Mouse (Mus musculus) urinary bladder, adult 18-20 months (tissue): ENCODE results near the gene Cadm1.

Experiments used
- DNase-seq, 2 experiments: peaks; one replicate each; pipeline ENCODE4 v3.0.0; 2022; ENCODE audit warnings: low spot score in 2 of 2, mixed read lengths in 2 of 2

Cadm1 gene

GRCm38 (mm10) chr9:47529602-47530450 lies at the start of gene Cadm1:
Gene Cadm1 (plus strand): TSS chr9:47530173.
- DNase-seq: peak; percentile 88 to 93

GRCm38 (mm10) chr9:47484506-47484905 lies 45.5 kb upstream of the Cadm1 start:
- DNase-seq: no peak

DNA sequence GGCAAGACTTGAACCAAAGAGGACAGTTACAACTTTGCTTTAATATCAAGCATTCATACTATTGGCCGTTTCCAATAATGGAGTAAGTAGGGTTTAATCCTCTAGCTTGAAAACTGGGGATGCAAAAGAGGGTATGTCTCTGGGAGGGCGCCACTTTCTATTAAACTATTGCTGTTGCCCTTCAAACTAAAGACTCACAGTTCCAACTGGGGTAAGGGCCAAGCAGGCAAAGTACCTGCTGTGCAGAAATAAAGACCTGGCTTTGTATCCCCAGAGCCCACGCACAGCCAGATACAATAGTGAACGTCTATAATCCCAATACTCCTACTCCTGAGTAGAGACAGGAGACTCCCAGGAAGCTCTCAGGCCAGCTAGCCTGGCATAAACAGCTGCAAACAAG lies 44.8 kb upstream of the Cadm1 start:
- DNase-seq: no peak

DNA sequence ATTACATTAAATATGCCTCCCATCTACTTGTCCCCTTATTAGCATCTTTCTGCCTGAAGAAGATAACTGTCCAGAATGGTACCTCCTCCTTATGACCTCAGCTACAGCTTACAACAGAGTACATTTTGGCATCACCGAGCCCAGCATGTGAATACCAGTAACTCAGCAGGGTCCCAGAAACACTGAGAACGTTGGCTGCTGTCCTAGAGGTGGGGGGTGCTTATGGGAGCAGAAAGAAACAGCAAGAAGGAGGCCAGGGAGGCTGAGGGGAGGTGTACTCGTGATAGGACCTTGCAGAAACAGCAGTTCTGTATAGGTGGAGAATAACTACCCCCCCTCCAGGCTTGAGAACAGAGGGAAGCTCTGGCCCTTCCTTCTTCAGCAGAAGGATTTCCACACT lies 30.2 kb upstream of the Cadm1 start:
- DNase-seq: no peak

- no peak for DNase-seq
Observed at GRCm38 (mm10) chr9:47505956-47506355, 24.0 kb upstream of the Cadm1 start.

- no peak for DNase-seq
Observed at GRCm38 (mm10) chr9:47506876-47507275, 23.1 kb upstream of the Cadm1 start.

GRCm38 (mm10) chr9:47508109-47508508 lies 21.9 kb upstream of the Cadm1 start:
- no peak for DNase-seq

- DNase-seq: no peak
Observed at GRCm38 (mm10) chr9:47512521-47512920, 17.5 kb upstream of the Cadm1 start.

GRCm38 (mm10) chr9:47514318-47514717 lies 15.7 kb upstream of the Cadm1 start:
- DNase-seq: peak in 1 of 2 experiments; percentile 2

DNA sequence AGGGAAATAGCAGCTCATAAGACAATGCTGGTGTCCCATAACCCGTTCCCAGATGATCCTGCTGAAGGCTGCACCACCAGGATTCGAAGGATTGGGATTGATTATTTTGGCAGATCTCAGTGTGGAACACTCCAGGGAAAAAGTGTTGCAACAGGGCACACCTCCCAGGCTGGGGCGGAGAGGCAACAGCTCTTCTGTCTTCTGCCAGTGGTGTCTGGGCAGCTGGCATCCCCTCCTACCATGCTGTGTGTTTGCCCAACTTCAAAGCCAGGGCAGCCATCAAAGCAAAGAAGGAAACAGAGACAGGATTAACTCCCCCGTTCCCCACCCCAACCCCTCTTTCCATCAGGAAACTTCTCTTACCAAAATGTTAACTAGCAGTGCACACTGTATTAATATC lies 13.7 kb upstream of the Cadm1 start:
- DNase-seq: no peak

- no peak for DNase-seq
Observed at GRCm38 (mm10) chr9:47527290-47527689, 2.7 kb upstream of the Cadm1 start.

DNA sequence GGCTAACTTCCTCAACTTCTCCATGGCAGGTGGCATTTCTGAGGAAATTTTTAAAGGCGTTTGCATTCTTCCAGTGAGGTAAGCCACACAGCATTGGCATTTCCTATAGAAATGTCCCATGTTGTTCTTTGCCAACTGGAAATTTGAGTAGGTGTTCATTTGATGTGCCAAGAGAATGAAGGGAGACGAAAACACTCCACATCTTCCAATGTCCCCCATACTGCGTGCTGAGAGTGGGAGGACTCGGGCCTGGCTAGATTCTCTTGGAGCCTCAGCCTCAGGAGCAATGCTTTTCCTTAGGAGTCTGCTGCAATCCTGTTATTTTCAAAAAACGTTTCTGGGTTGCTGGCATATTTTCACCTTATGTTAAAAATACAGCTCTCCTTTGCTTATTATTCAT lies 2.2 kb upstream of the Cadm1 start:
- DNase-seq: no peak

DNA sequence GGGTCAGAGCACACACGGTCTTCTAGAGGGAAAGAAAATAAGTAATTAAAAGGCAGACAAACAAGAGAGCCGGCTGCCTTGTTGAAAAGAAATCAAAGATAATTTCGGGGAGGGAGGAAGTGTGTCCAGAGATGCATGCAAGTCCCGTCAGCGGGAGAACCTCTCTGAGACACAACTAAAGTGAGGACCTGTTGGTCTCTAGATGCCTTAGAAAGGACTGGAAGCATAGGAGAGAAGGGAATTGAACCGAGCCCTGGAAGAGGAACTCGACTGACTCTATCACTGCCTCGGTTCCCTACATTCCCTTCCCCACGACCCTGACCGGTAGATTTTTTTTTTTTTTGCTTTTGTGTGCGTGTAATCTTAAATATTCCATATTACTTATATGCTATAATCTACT lies 791 bp upstream of the Cadm1 start:
- DNase-seq: no peak

DNA sequence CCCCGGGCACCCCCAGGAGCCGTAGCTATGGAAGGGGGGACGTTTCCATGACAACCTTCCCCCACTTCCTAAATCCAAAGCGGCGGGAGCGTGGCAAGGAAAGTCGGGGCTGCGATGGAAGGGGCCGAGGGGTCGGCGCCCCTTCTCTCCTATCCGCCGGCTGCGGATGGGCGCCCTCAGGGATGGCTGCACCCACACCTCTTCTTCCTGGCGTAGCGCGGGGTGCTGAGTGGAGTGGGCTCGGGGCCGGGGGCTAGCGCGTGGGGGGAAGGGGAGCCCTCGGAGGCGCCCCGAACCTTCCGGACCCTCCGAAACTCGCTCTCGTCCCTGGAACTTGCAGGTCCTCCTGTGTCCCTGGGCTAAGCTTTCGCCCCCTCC lies 560 bp downstream of the Cadm1 start:
- no peak for DNase-seq

- peak; percentile 48 to 65 for DNase-seq
Observed at GRCm38 (mm10) chr9:47530922-47531850, 1.2 kb downstream of the Cadm1 start.

- DNase-seq: no peak
Observed at GRCm38 (mm10) chr9:47532215-47532865, 2.4 kb downstream of the Cadm1 start.

DNA sequence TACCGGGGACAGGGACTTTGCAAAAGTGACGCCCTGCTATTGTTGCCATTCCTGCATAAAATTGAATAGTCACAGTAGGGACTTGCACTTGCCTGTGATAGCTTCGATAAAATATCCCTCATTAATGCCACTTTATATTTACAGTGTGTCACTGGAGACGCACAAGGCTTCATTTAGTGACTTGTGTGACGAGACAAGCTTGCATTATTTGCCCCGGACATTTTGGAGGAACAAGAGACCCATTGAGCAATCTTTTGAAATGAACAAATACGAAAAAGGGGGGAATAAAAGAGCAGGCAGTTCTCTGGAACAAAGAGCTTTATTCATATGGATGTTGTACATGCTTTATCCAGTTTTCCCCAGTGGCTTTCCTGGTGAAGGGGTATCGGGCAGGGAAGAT lies 3.5 kb downstream of the Cadm1 start:
- DNase-seq: no peak

- DNase-seq: no peak
Observed at GRCm38 (mm10) chr9:47534573-47535475, 4.9 kb downstream of the Cadm1 start.

DNA sequence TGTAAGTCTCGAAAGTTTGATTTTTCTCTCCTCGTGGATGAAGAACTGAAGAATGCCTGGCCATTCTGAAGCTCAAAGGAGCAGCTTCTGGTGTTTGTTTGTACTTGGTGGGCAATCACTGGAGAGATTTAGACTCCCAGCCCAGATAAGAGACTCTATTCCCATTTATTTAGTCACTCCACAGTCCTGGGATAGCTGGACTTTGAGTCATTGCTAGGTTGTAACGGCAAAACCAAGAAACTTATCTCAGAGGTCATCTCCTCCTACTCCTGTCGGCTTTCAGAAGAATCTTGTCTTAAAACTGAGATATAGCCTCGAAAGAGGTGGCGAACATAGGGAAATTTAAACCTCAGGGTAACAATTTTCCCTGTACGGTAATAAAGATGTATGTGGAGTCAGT lies 15.3 kb downstream of the Cadm1 start:
- no peak for DNase-seq

DNA sequence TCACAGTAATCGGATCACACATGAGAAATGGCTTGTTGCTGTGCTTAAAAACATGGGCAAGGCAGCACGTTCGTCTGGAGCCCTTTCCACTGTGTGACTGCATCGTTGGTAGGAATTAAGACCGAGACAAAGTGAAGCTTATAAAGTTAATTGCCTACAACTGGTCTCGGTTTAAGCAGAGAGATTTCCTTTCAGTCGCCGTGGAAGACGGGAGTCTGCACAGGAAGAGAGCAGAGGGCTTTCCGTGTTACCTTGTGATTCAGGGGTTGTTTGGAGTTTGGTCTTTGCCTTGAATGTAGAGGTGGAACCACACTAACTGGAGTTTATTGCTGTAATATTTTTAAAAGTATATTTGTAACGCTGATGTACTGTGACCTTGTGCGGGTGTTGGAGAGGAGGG lies 15.7 kb downstream of the Cadm1 start:
- DNase-seq: no peak

DNA sequence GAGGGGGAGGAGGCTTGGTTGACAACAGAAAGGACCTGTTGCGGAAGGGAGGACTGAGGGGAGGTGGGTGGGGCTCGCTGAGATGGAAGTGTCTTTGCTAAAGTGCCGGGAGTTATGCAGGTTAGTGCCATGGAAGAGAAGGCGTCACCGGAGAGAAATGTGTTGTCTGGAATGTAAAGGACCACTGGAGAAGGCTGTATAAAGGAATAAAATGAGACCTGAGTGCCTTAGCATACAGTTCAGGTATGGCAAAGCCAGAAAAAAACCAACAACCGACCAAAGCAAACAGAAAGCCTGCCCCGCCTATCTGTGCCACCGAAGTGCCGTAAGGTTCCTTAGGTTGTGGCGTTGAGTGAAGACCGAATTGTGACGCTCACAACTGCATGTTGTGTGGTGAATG lies 18.4 kb downstream of the Cadm1 start:
- no peak for DNase-seq
